Mouse (Mus musculus) liver, adult (tissue): ENCODE results near the gene Map4k5.

Experiments used
- GATA4 ChIP-seq: IDR thresholded peaks from 2 replicates; pipeline ENCODE4 v1.6.1; 2014; ENCODE audit warnings: mild to moderate bottlenecking, low read length; ENCODE audit not compliant: insufficient replicate concordance

Map4k5 gene

DNA sequence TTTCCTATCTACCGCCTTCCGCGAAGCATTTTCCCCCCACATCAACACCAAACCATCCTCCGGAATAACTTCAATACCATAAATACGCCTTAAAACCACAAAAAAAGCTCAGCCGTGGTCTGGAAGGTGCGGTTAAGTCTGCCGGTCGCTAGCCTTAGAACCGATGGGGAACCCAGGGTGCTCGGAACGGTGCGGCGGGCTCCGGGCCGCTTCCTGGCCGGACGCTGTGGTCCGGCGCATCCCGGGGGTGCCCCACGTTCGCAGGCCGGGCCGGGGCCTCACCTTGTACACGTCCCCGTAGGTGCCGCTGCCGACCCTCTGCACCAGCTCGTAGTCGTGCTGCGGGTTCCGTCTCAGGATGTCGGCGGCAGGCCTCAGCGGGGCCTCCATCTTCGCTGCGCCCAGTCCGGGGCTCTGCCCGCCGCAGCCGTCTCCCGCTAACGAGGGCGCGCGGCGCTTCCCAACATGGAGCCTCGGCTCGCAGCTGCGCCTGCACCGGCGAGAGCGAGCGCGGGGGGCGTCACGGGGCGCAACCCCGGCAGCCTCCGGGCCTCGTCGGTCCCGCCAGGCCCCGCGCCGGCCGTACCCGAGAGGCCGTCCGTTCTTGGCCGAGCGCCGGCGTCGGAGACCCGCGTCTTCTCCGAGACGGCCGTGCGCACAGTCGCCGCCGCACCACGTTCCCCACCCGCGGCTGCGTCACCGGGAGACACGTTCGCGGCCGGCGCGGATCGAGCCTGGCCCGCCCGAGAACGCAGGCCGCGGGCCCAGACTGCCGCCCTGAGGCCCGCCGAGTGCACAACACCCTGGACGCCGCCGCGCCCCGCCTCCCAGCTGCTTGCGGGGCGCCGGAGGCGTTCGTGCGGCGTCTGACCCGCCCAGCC is at the start of gene Map4k5, which contains the start of gene Atl1:
TSS of gene Map4k5 (minus strand) at position 830 of the 881 bp plus-strand sequence.
TSS of gene Atl1 (plus strand) at position 244 of the 881 bp plus-strand sequence.
- no peak for TF ChIP-seq GATA4

DNA sequence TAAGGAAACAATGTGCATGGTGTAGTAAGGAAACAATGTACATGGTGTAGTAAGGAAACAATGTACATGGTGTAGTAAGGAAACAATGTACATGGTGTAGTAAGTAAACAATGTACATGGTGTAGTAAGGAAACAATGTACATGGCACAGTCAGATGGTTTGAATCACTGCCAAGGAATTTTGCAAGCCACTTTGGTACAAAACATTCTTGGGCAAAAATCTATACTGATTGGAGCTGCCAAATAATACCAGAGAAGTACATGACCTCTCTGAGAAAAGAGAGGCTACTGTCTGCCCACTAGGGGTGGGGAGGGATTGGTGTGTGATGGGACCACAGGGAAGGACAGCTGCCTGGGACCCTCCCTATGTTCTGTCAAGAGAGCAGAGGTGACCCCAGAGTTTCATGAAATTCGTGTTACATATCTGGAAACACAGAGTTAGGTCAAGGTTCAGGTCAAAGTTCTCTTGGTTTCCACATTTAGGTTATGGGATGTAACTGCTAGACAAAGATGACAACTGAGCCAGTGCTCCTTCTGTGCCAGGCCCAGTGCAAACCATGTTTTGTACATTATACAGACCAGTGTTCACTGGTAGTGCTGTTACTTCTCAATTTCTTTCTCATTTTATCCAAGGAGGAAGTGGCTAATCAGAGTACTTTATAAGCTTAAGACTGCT is 48.8 kb upstream of the Map4k5 start:
- TF ChIP-seq GATA4, result no peak

DNA sequence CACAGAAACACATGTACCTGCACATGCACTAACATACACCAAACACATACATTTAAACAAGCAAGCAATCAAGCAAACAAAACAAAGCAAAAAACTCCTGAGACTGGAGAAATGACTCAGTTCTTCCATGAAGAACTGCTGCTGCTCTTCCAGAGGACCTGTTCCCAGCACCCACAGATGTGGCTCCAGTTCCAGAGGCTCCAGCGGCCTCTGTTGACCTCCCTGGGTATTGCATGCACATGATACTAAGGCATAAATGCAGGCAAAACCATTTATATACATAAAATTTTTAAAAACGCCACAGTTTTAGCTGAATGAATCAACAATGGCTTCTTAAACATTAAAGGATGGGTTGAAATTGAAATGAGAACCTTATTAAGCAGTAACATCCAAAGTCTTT is 46.3 kb upstream of the Map4k5 start:
- no peak for TF ChIP-seq GATA4

DNA sequence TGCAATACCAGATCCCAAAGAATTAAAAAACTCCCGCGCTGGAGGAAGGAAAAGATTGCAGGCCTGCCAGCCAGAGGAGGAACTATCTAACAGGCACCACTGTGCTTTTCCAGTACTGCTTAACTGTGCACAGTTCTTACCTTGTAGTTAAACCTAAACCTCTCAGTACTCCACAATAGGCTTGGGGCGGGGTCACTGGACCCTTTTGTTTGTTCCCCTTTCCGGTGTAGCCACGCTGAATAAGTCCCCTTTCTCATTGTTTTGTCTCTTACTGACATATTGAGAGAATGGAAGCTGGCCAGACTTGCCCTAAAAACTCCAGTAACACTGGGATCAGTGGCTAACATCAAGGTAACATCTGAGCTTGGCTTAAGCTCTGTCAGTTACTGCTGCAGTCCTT is 44.7 kb upstream of the Map4k5 start:
- TF ChIP-seq GATA4, result no peak

DNA sequence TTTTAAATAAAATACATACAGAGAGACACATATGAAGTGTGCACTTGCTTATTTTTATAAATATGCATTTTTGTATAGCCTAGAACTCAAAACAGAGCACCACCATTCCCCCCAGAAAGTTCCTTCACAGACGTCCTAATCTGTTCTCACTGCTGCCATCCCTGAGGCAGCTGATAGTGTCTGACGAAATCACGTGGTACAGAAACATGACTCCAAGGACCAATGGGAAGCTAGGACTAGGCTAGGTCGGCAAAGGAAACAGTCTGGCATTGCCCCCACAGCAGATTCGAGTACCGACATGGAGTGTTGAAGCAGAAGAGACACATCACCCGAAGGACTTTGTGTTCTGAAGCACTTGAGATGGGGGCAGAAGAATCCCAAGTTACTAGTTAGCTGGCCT is 33.7 kb upstream of the Map4k5 start:
- no peak for TF ChIP-seq GATA4

DNA sequence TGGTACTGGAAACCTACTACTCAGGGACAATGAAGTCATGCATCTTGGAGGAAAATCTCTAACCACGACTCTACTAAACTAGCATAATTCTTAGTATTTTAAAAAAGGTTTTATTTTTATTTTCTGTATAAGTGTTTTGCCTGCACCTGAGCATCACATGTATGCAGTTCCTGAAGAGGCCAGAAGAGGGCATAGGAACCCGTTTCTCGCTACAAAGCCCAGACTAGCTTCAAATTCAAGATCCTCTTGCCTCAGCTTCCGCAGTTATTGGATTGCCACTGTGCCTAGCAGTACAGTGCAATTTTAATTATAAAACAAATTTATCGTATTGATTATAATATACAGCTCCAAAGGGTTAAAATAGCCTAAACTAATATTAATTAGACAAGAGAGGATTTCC is 31.0 kb upstream of the Map4k5 start:
- no peak for TF ChIP-seq GATA4

DNA sequence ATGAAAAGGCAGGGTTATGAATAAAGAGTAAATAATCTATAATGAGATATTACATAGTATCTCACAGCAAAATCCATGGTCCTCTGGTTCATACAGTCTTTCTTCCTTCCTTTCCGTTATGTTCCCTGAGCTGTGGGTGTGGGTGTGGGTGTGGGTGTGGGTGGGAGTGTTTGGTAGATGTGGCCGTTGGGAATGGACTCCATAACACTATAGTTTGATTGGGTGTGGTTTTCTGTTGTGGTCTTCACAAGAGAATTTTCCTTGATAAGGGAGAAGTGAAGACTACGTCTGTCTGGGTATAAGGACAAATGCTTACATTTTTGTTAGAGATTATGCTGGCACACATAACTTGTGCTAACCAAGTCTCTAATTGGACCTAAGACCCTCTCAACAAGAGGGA is 30.6 kb upstream of the Map4k5 start:
- no peak for TF ChIP-seq GATA4

DNA sequence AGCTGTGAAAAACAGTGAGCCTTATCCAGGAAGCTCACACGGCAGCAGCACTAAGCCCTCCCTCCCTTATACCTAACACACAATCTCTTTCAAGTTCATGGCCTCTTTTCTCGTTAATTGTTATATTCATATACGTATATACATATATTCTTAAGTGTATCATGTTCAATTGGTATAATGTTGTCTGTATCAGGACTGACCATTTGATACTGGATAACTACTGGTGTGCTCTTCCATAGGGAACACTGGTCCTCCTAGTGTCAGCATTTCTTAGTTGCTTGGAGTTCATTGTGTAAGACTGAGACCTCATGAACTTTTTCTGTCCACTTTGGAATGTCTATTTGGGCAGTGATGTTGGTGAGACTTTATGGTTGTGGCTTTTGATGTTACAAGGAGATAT is 30.1 kb upstream of the Map4k5 start:
- no peak for TF ChIP-seq GATA4

DNA sequence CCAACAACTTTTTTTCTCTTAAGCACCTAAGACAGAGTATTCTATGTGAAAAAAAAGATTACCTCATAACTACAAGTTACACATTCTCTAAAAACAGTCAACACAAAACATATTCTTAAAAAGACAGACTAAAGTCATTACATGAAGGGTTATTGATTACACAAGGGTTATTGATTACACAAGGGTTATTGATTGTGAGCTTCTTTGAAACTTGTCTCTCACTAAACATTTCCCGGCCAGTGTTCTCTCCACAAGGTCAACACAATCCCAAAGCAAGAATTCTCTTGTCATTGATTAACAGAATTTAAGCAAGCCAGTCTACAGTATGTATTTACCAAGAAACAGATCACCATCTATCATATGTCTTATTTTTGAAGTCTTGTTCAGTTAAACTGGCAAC is 29.1 kb upstream of the Map4k5 start:
- TF ChIP-seq GATA4, result no peak

DNA sequence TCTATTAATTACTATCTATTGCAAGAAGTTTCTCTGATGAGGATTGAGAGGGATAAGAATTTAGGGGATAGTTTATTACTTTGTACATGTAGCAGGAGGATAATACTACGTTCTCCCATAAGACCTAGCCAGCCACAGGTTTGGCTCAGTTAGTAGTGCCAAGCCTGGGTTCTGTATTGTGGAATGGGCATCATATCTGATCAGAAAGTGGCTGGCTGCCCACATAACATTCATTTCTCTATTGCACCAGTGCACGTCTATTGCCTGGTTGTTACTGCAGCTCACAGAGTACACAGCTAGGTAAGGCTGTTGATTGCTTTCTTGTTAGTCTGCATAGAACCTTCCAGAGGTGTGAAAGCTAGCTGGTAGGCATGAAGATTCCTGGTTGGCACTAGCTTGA is 24.9 kb upstream of the Map4k5 start:
- no peak for TF ChIP-seq GATA4

DNA sequence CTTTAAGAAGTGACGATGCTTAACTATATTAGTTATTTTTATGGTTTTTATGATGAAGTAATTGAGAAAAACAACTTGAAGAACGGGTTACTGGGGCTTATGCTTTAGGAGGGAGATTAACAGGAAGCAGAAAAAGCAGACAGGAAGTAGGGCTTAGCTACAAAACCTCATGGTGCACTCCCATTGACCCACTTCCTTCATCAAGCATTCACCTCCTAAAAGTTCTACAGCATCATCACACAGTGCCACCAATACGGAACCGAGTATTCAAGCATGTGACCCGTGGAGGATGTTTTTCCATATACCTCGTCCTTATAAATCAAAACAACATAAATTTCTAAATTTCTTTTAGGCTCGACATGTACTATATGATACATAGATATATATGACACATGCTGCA is 19.7 kb upstream of the Map4k5 start:
- no peak for TF ChIP-seq GATA4

DNA sequence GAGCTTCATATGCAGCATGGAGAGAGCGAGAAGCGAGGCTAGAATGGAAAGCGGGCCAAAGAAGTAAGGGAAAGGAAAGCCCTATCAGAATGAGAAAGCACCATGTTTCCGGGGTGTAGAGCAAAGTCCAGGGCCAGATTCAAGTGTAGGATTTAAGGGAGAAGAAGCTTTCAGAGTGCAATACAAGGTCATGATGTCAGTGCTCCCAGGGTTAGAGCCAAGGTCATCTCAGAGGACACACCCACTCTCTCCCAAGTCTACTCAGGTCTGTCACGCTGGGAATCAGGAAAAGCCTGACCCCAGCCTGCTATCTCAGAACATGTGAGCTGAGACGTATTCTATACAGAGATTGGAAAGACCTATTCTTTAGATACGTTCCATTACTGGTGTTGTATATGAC is 18.9 kb upstream of the Map4k5 start:
- no peak for TF ChIP-seq GATA4

DNA sequence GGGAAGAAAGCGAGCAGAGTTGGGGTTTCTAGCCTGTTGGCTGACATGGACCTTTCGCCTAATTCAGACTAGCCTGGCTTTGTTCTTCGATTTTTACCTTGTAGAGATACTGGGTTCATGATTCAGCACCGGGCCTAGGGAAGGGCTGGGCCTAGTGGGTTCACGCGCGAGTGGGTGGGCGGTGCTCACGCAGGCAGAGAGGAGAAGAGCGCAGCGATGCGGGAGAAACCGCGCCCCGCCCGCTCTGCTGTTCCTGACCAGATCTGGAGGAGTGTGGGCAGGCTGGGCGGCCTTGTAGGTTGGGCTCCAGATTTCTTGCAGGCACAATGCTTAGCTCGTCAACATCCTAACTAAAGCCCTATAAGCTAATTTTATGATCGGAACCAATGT is 15.5 kb upstream of the Map4k5 start:
- TF ChIP-seq GATA4, result no peak

DNA sequence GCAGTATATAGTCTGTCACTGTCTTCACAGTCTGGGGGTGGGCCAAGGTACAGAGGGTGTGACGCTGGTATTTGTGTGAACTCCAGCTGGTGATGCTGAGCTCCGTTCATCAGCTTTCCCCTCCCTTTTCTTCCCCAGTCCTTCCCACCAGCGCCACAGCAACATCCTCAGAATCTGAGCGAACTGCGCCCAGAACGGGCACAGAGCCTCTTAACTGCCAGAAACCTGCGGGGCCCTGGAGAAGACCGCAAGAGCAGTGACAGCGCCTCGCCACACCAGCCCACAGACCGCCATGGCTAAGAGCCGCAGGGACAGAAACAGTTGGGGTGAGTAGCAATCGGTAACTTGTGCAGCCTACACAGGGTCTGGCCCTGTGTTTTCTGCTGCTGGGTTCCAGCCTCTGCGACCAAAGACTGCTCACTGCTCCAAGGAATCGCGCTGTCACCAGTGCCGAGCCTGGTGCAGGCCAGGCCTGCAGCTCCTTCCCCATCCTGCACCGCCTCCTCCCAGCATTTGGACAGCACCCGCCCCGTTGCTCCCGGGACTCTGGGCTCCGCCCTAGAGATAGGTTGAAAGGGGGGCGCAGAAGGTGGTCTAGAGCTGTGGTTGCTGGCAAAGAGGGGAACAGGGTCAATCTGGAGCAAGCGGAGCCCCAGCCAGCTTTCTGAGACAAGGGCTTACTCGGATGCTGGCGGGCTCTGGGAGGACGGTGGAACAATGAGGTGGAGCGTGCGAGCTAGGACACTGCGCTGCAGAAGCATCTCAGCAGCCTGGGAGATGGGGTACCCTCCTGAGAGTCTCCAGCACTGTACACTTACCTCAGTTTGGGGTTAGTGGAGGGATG is 14.9 kb upstream of the Map4k5 start:
- no peak for TF ChIP-seq GATA4

DNA sequence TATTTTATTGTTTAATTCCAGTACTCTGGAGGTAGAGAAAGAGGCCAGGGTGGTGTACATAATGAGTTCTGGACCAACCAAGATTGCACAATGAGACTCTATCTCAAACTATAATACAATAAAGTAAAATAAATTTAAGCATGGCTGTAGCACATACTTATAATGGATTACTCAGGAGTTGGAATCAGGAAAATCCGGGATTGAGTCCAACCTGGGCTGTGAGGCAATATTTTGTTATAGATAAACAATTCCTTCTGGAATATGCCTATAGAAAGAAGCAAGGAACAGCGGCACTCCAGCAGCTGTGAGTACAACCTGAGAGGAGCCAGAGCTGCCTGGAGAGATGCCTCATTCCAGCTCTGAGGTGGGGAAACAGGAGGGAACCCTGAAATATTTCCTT is 12.0 kb upstream of the Map4k5 start:
- no peak for TF ChIP-seq GATA4

DNA sequence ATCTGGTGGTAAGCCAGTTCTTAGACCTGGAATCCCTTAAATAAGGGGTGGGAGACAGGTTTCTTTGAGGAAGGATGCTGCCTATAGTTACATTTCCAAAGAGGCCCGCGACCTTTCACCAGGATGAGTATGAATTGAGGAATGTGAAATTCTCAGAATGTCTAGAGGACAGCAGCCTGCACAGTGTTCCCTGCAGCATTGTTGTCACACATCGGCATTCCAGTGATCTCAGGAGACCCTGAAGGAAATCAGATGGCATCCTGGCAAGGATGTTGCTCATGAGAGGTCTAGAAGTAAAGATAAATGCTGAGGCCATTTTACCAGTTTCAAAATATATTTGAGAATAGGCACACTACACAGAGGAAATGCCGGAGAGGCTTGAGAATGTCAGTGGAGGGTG is 5.1 kb upstream of the Map4k5 start:
- no peak for TF ChIP-seq GATA4
